Comparison of ENCODE assay signal across 8 mouse cellular contexts in the genomic region with DNA sequence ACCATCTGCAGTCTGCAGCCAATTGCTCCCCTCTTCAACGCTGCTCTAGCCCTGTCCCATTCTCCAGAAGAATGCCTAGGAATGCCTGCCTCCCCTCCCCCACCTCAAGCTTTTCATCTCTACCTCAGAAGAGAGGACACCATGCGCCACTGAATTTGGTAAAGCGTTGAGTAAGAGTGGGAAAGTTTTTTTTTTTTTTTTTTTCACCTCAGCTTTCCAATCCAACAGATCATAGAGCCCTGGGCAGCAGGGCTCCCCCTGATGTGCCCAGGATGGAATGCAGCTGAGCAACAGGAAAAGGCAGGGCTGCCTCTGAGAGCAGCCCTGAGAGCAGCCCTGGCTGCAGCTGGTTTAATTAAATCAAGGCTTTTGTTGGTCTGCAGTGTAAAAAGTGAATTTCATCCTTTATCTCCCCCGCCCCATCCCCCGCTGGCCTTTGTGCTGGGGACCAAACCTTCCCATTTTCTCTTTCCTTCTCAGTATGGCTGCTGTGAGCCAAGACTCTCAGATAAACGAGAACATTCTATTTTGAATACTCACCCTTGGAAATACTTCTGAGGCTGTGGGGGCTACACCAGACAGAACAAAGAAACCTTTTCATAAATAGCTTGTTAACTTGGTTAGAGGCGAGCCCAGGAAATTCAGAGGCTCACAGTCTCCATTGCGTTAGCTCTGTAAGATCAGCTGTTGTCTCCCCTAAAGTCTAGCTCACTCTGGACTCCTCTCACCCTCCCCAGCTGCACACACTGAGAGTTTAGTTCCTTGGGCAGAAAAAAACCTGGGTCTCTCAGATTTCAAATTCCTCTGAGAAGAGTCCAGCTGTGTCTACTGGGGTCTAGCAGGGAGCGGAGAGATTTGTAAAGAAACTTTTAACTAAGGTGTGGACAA. TPM values are rescaled to one million over a fixed set of nuclear protein-coding genes. Genes with fewer than 3 reads are reported as not detected.
A peak's percentile ranks its signal among the peaks of the same experiment; 100 is the strongest.
DNase-seq lines count a peak whose midpoint lies in the region; ATAC-seq lines count a peak whose summit lies in the region.

No protein-coding gene starts in this region.

- H3K27me3 ChIP-seq in hindbrain, embryonic 11.5 days (ENCODE audit: control insufficient read depth, insufficient read depth, low read length): no peaks in the 10 kb centered on the region
- no peaks in the 10 kb centered on the region for H3K27me3 ChIP-seq in neural tube, embryonic 11.5 days (ENCODE audit: control insufficient read depth, insufficient read depth, low read length)

- H3K9ac ChIP-seq in hindbrain, embryonic 11.5 days (ENCODE audit: low read depth, low read length): 0 out of 2 replicates have a peak overlapping the region, but pooled peaks have one; percentile 11
- no peak overlapping the region for H3K9ac ChIP-seq in neural tube, embryonic 11.5 days (ENCODE audit: low read length)

- no peaks in the 10 kb centered on the region for H3K4me1 ChIP-seq in hindbrain, embryonic 11.5 days (replicated peaks; ENCODE audit: control insufficient read depth, insufficient read depth, low read length)
- peaks cover 4% of the 10 kb centered on the region for H3K4me1 ChIP-seq in neural tube, embryonic 11.5 days (ENCODE audit: control insufficient read depth, insufficient read depth, low read length)

- H3K9me3 ChIP-seq in hindbrain, embryonic 11.5 days (ENCODE audit: control insufficient read depth, low read length): no peaks in the 10 kb centered on the region
- no peaks in the 10 kb centered on the region for H3K9me3 ChIP-seq in neural tube, embryonic 11.5 days (ENCODE audit: control insufficient read depth, low read length)

- no peak overlapping the region for H3K4me3 ChIP-seq in hindbrain, embryonic 11.5 days (ENCODE audit: low read depth, low read length)
- no peak overlapping the region for H3K4me3 ChIP-seq in neural tube, embryonic 11.5 days (ENCODE audit: low read depth, low read length)

- WGBS in hindbrain, embryonic 11.5 days: 14% methylated on average over 9 of the region's 9 CpGs
- 26% methylated on average over 9 of the region's 9 CpGs for WGBS in neural tube, embryonic 11.5 days

- H3K36me3 ChIP-seq in hindbrain, embryonic 11.5 days (ENCODE audit: control insufficient read depth, insufficient read depth, low read length): no peaks in the 10 kb centered on the region
- no peaks in the 10 kb centered on the region for H3K36me3 ChIP-seq in neural tube, embryonic 11.5 days (ENCODE audit: control insufficient read depth, insufficient read depth, low read length)

- ATAC-seq in hindbrain, embryonic 11.5 days (ENCODE audit: low FRiP score): peak; percentile 85
- peak; percentile 85 for ATAC-seq in neural tube, embryonic 11.5 days (ENCODE audit: insufficient read depth, low FRiP score, low TSS enrichment)

- peak; percentile 33 to 38 for DNase-seq in kidney, postnatal 4 days
- DNase-seq in kidney, postnatal 36 days: no peak
- DNase-seq in embryo, embryonic 9.5 days (ENCODE audit: extremely low spot score): peak; percentile 39
- DNase-seq in hindbrain, embryonic 11.5 days (ENCODE audit: low spot score): peak; percentile 68
- peak; percentile 66 for DNase-seq in neural tube, embryonic 11.5 days (ENCODE audit: low spot score)
- no peak for DNase-seq in cerebellum, adult 9-11 months
- no peak for DNase-seq in gastrocnemius, postnatal 14 days
- DNase-seq in layer of hippocampus, adult 9-10 months (ENCODE audit: low spot score): no peak

- intact Hi-C loops in gastrocnemius, postnatal 14 days (cut with DNase I; ENCODE audit: low total_unique reads): no loop called here

- H3K4me2 ChIP-seq in hindbrain, embryonic 11.5 days (replicated peaks; ENCODE audit: low read depth, low read length): no peak overlapping the region
- H3K4me2 ChIP-seq in neural tube, embryonic 11.5 days (ENCODE audit: low read depth): no peak overlapping the region

- peak overlapping the region; percentile 47; the same call in 1 of the 2 replicates for H3K27ac ChIP-seq in hindbrain, embryonic 11.5 days (ENCODE audit: low read depth, low read length)
- H3K27ac ChIP-seq in neural tube, embryonic 11.5 days (ENCODE audit: low read depth, low read length): peak overlapping the region; percentile 55

RNA-seq across cellular contexts. Expression of gene Eif1b, which starts 36.0 kb away (rescaled TPM):
- polyA plus RNA-seq in hindbrain, embryonic 11.5 days (2014; fragmentation: Nextera tagmentation; extraction: Ambion mirVana): 274 and 279 TPM in 2 replicates
- 248 and 271 TPM in 2 replicates for polyA plus RNA-seq in neural tube, embryonic 11.5 days (2014; fragmentation: Nextera tagmentation; extraction: Ambion mirVana)
- 10 to 100 TPM; 35.2 to 37.2 TPM for total RNA-seq in gastrocnemius, postnatal 14 days (2021)

Comparison
In these comparisons a context has a peak if more than half of its experiments do, and no peak if none do; other contexts are left out.
1. DNase-seq: peak in kidney, postnatal 4 days (2 of 2), embryo, embryonic 9.5 days (single experiment), hindbrain, embryonic 11.5 days (single experiment) and neural tube, embryonic 11.5 days (single experiment); none in kidney, postnatal 36 days (0 of 2), cerebellum, adult 9-11 months (single experiment), gastrocnemius, postnatal 14 days (single experiment) and layer of hippocampus, adult 9-10 months (single experiment).